Mouse (Mus musculus) olfactory bulb, adult 2 months (tissue): ENCODE data around the gene Ccdc155.

Source experiments
- CTCF ChIP-seq: fragments of 200-500 bp; IDR thresholded peaks from 2 replicates; pipeline ENCODE4 v1.5.1; 2012; ENCODE audit warnings: low read depth, mild to moderate bottlenecking, low read length, moderate library complexity; ENCODE audit not compliant: insufficient read depth
- POLR2A ChIP-seq: fragments of 200-500 bp; IDR thresholded peaks from 2 replicates; pipeline ENCODE4 v1.6.1; 2012; ENCODE audit warnings: mild to moderate bottlenecking, low read depth, low read length, moderate library complexity; ENCODE audit not compliant: insufficient read depth

DNA sequence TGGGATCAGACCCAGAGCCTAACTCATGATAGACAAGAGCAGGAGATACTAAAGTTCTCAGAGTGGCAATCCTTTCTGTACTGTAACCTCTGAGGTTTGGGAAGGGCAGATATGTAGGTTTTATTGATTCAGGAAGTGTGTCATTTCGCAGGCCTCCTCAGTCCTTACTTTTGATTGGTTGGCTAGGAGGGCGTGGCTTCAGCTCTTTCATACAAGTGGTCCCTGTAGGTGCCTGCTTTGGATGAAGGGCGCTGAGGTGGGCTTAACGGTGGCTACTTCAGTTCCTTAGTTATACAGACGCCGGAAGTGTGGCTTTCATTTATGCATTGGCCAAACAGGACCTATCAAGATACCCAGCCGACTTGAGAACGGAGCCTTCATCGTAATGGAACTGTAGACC, 49.1 kb downstream of the Ccdc155 start:
- TF ChIP-seq POLR2A: no peak
- no peak for TF ChIP-seq CTCF
